Mouse (Mus musculus) adrenal gland, adult 10 weeks (tissue): ENCODE data around the gene Sppl2c. TPM values are rescaled to one million over a fixed set of nuclear protein-coding genes. Genes with fewer than 3 reads are reported as not detected.

Experiments used
- polyA plus RNA-seq: library from polyadenylated mRNA; stranded (reverse); fragments of 350-450 nt; fragmentation: Illumina TruSeq; extraction: RNeasy Lipid Tissue Mini Kit (QIAGEN cat#74804); gene quantifications from one replicate; pipeline ENCODE4 v1.2.3, GENCODE M21; 2014; ENCODE audit warnings: low read depth, low replicate concordance

The Sppl2c gene
- polyA plus RNA-seq, result not detected

DNA sequence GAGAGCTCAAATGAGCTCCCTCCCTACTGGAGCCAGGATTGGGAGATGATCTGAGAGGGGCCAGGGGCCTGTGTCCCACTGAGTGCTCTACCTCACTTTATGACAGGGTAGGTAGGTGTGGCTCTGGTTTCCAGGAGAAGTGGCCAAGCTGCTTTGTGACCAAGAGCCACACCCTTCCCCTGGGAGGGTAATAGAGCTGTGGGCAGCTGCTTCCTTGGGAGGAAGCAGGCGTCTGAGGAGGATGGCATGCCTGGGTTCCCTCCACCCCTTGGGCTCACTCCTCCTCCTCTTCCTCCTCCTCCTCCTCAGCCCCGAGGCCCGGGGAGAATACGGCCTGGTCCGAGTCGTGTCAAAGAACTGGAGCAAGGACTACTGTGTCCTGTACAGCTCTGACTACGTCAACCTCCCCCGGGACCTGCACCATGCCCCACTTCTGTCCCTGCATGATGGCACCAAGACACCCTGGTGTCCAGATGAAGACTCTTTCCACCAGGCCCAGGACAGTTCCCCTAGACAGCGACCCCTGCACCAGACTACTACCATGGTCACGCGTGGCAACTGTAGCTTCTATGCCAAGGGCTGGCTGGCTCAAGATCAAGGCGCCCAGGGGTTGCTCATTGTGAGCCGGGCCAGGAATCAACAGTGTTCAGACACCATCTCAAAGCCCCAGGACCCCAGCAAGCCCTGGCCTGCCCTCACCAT is at the start of gene Sppl2c:
TSS of gene Sppl2c (plus strand) at position 193 of the 702 bp plus-strand sequence.

DNA sequence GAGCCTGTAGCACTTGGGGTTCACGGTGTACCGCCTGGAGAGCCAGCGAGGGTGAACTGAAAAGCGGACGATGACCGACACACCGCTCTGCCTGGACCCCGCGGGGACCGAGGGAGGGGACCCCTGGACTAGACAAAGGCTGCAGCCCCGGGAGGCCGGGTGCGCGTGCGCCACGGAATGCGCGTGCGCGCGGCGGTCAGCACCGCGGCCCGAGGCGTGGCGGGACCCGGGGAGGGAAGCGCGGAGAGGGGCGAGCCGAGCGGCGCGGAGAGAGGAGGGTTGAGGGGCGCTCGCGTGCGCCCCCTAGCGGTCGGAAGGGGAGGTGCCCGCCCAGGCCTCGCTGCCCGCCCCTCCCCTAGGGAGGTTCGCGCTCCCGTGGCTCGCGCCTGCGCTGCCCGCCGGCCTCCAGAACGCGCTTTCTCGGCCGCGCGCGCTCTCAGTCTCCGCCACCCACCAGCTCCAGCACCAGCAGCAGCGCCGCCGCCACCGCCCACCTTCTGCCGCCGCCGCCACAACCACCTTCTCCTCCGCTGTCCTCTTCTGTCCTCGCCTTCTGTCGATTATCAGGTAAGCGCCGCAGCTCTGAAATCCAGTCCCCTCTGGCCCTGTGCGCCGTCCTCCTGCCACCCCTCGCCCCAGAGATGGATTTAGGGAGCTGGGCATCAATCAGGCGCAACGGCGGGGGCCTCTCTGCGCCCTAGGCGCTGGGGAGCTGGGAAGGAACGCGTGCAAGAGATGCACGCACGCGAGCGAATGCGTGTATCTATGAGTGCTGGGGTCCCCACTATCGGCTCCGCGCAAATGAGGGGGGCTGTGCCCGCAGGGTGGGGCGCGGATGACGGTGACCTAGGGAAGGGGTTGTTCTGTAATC is 45.1 kb downstream of the Sppl2c start, which contains the start of gene Mapt:
TSS of gene Mapt (plus strand) at position 350 of the 871 bp plus-strand sequence.

Other genes with a start within 250 kb of the Sppl2c start
- gene Nsf, start 232.3 kb upstream of the Sppl2c start, polyA plus RNA-seq, result 58.6 TPM
- gene Arf2, start 219.6 kb upstream of the Sppl2c start, polyA plus RNA-seq, result 51.5 TPM
- not detected for gene Crhr1, start 53.5 kb upstream of the Sppl2c start, polyA plus RNA-seq
- gene Mapt, start 45.1 kb downstream of the Sppl2c start, polyA plus RNA-seq, result 35.2 TPM